Mouse (Mus musculus): ENCODE data around the gene Rpl12. TPM values are rescaled to one million over a fixed set of nuclear protein-coding genes. Genes with fewer than 3 reads are reported as not detected.
"Not testable (repeated sequence)": the region's sequence is repeated elsewhere in the genome, so short reads cannot be mapped to it uniquely, and the experiment has no call there.

The Rpl12 gene
- polyA plus RNA-seq, 1 experiment from 2014 or later, result 108 TPM

DNA sequence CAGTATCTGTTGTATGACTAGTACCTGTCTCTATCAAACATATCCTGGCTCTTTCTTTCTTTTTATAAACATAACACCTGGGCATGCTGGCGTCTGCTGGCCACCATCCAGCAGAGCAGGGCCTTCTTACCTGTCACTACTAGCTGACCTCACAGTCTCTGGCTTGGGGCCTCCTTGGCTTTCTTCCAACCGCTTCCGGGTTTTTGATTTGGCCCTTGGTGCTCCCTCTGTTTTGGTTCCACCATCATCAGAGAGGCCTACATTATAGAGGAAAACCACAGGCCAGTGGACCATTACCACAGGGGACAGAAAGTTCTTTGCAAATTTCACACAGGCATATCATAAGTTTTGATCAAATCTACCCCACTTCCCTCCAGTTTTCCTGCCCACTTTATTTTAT is 28.0 kb downstream of the Rpl12 start:
- no peak for ATAC-seq (ENCODE audit: low FRiP score, low read depth)
- Histone ChIP-seq H3K9me3 (no peaks in the 10 kb centered on the region), H3K27me3 (no peaks in the 10 kb centered on the region), H3K36me3 (no peaks in the 10 kb centered on the region), H3K4me3 (no peak overlapping the region), H3K9ac (replicated peaks) (0 out of 2 replicates have a peak overlapping the region, but pooled peaks have one; percentile 21), H3K4me2 (replicated peaks) (no peak overlapping the region), H3K27ac (replicated peaks) (no peak overlapping the region), H3K4me1 (no peaks in the 10 kb centered on the region)
- WGBS, result 85% methylated on average over 3 of the region's 3 CpGs

DNA sequence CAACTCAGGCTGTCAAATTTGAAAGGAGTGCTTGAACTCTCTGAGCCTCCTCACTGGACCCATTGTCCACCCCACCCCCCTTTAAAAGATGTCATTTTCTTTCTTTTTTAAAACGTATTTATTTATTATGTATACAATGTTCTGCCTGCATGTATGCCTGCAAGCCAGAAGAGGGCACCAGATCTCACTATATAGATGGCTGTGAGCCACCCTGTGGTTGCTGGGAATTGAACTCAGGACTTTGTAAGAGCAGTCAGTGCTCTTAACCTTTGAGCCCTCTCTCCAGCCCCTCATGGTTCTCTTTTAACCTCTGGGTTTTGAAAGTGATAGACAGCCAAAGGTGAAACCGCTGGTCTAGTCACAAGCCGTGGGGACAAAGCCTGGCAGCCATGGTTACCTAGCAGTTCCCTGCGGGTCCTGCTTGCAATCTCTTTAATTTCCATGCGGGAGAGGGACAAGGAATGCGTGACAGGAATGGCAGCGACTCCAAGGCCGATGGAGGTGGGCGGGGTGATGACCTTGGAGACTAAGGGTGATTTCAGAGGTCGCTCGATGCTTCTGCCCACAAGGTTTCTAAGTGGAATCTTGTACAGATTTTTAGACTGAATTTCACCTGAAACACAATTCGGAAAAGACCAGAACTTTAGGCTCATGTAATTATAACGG is 28.9 kb downstream of the Rpl12 start:
- no peaks in the 10 kb centered on the region for H3K9me3 ChIP-seq
- WGBS, result 57% methylated on average over 13 of the region's 13 CpGs
- no peak overlapping the region for H3K9ac ChIP-seq (replicated peaks)
- ATAC-seq (ENCODE audit: low FRiP score, low read depth), result no peak
- no peak overlapping the region for H3K4me3 ChIP-seq
- no peaks in the 10 kb centered on the region for H3K4me1 ChIP-seq
- no peak overlapping the region for H3K27ac ChIP-seq (replicated peaks)
- no peaks in the 10 kb centered on the region for H3K27me3 ChIP-seq
- H3K4me2 ChIP-seq (replicated peaks), result no peak overlapping the region
- H3K36me3 ChIP-seq, result no peaks in the 10 kb centered on the region

DNA sequence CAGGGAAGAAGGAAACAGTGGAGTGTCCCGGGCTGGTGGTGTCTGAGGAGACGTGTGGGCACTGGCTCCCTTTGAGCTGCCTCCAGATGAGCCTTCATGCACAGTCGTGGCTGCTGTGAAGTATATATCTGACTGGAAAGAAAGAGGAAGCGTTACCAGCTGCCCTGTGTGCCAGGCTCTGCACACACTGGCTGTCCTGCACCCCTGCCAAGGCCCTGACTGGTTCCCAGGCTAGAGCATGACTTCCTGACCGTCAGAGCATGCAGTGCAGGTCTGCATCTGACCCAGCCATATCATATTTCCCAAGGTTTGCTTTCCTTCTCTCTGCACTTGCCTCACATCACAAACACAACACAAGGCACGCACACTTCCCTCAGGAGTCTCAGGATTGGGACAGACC is 30.8 kb downstream of the Rpl12 start:
- no peak overlapping the region for H3K9ac ChIP-seq (replicated peaks)
- H3K27me3 ChIP-seq, result no peaks in the 10 kb centered on the region
- H3K27ac ChIP-seq (replicated peaks), result no peak overlapping the region
- no peak for ATAC-seq (ENCODE audit: low FRiP score, low read depth)
- WGBS, result 74% methylated on average over 6 of the region's 6 CpGs
- no peaks in the 10 kb centered on the region for H3K36me3 ChIP-seq
- H3K4me3 ChIP-seq, result no peak overlapping the region
- no peaks in the 10 kb centered on the region for H3K4me1 ChIP-seq
- H3K9me3 ChIP-seq, result no peaks in the 10 kb centered on the region
- H3K4me2 ChIP-seq (replicated peaks), result no peak overlapping the region

DNA sequence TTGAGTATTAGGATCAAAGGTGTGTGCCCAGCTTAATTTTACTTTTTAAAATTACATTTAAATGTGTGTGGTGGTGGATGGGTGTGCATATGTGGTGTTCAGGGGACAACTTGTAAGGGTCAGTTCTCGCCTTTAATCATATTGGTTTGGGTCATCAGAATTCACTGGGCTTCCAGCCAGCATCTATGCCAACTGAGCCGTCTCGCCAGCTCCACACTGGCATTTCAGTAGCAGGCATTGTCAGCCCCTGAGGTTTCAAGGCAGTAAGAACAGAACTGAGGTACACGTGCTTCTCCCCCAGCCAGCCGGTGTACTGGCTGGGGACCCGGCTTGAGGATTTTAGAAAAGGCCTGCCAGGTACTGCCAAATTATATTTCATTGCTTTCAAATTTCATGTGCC is 35.7 kb downstream of the Rpl12 start:
- Histone ChIP-seq H3K4me1 (no peaks in the 10 kb centered on the region), H3K9me3 (no peaks in the 10 kb centered on the region), H3K9ac (replicated peaks) (no peak overlapping the region), H3K27me3 (no peaks in the 10 kb centered on the region), H3K27ac (replicated peaks) (no peak overlapping the region), H3K4me3 (no peak overlapping the region), H3K36me3 (no peaks in the 10 kb centered on the region), H3K4me2 (replicated peaks) (no peak overlapping the region)
- no peak for ATAC-seq (ENCODE audit: low FRiP score, low read depth)
- WGBS, result 72% methylated on average over 6 of the region's 6 CpGs

DNA sequence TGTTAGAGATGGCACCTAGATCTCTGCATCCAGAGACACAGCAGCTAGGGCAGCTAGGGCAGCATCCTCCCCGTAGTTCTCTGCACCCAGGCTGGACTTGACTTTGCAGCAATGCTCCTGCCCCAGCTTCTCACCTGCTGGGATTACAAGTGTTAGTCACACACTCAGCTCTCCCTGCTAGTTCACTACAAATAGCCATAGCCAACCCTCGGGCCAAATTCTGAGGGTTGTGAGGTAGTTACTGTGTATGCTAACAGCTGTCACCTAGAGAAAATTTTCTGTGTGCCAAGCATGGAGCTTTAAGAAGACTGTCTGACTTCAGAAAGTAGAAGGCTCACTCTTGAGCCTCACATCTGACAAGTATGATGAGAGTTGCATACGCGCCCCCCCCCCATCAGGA is 36.4 kb downstream of the Rpl12 start:
- Histone ChIP-seq H3K27me3 (no peaks in the 10 kb centered on the region), H3K27ac (replicated peaks) (no peak overlapping the region), H3K4me1 (no peaks in the 10 kb centered on the region), H3K9ac (replicated peaks) (no peak overlapping the region), H3K9me3 (no peaks in the 10 kb centered on the region), H3K4me3 (no peak overlapping the region), H3K4me2 (replicated peaks) (no peak overlapping the region), H3K36me3 (no peaks in the 10 kb centered on the region)
- WGBS, result 85% methylated on average over 4 of the region's 4 CpGs
- no peak for ATAC-seq (ENCODE audit: low FRiP score, low read depth)

DNA sequence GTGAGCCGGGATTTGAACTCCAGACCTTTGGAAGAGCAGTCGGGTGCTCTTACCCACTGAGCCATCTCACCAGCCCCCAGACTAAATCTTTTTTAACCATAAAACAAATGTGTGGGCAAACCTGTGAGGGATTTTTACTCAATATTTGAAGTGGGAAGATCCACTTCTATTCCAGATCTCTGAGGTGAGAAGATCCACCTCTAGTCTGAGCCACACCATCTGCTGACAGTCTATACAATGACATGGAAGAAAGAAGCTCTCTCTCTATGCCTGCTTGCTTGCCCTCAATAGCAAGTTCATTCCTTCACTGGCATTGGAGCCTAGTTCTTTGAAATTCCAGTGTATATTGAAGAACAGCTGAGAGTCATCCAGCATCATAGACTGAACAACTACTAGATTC is 38.4 kb downstream of the Rpl12 start:
- Histone ChIP-seq H3K9me3 (no peaks in the 10 kb centered on the region), H3K9ac (replicated peaks) (no peak overlapping the region), H3K36me3 (no peaks in the 10 kb centered on the region), H3K27me3 (no peaks in the 10 kb centered on the region), H3K4me2 (replicated peaks) (no peak overlapping the region), H3K27ac (replicated peaks) (no peak overlapping the region), H3K4me3 (no peak overlapping the region), H3K4me1 (no peaks in the 10 kb centered on the region)
- ATAC-seq (ENCODE audit: low FRiP score, low read depth), result no peak
- 85% methylated on average over 2 of the region's 2 CpGs for WGBS

DNA sequence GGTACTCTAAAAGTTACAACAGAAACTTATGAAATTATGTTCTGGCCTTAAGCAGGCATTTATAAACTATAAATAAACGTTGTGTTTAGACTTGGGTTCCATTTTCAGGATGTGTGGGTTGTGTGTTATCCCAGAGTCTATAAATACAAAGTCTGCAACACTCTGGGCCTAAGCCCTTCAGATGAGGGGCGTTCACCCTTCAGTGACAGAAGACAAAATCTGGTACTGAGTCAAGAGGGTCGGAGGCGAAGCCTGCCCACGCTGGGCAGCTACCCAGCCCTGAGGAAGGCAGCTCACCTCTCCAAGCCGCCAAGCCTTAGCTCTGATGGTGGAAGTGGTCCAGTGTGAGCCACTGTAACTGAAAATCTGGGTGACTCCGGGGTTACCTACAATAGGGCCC is 40.8 kb downstream of the Rpl12 start:
- no peaks in the 10 kb centered on the region for H3K27me3 ChIP-seq
- no peak overlapping the region for H3K9ac ChIP-seq (replicated peaks)
- 83% methylated on average over 7 of the region's 7 CpGs for WGBS
- no peak overlapping the region for H3K4me3 ChIP-seq
- H3K4me2 ChIP-seq (replicated peaks), result no peak overlapping the region
- no peaks in the 10 kb centered on the region for H3K36me3 ChIP-seq
- H3K9me3 ChIP-seq, result no peaks in the 10 kb centered on the region
- H3K27ac ChIP-seq (replicated peaks), result no peak overlapping the region
- no peaks in the 10 kb centered on the region for H3K4me1 ChIP-seq
- no peak for ATAC-seq (ENCODE audit: low FRiP score, low read depth)

DNA sequence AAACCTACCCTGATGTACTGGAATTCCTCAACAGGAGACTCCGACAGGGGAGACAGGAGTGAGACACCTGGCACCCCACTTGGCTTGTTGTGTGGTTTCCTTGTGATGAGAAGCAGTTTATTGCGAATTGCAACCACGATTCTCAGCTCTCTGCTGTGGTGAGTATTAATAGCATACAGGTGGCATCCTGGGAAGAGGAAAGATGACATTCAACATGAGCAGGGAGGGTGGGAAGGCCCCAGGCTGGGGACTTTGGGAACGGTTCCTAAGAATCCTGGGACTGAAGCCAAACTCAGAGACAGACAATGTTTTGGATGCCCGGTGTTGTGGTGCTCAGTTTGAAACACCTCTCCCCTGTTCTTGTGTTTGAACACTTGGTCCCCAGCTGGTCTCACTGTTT is 43.7 kb downstream of the Rpl12 start:
- no peak overlapping the region for H3K4me2 ChIP-seq (replicated peaks)
- no peak for ATAC-seq (ENCODE audit: low FRiP score, low read depth)
- WGBS, result 88% methylated on average over 5 of the region's 5 CpGs

DNA sequence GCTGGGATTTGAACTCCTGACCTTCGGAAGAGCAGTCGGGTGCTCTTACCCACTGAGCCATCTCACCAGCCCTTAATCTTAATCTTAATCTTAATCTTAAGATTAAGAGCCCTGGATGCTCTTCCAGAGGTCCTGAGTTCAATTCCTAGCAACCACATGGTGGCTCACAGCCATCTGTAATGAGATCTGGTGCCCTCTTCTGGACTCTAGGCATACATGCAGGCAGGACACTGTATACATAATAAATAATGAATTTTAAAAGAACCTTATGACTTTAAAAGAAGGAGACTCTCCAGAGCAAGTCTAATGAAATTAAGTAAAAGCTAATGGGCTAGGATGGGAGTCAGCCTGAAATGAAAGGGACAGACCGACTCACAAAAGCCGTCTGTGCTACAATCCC is 47.7 kb downstream of the Rpl12 start:
- H3K9me3 ChIP-seq; H3K27ac ChIP-seq (replicated peaks); H3K36me3 ChIP-seq; H3K9ac ChIP-seq (replicated peaks); H3K27me3 ChIP-seq; H3K4me1 ChIP-seq; ATAC-seq (ENCODE audit: low FRiP score, low read depth); H3K4me2 ChIP-seq (replicated peaks); H3K4me3 ChIP-seq: not testable (repeated sequence)
- 86% methylated on average over 4 of the region's 4 CpGs for WGBS

More for the DNA sequence above, 43.7 kb downstream of the Rpl12 start:
- Histone ChIP-seq H3K27me3 (no peaks in the 10 kb centered on the region), H3K9me3 (no peaks in the 10 kb centered on the region), H3K36me3 (no peaks in the 10 kb centered on the region), H3K27ac (replicated peaks) (no peak overlapping the region), H3K4me1 (no peaks in the 10 kb centered on the region), H3K4me3 (no peak overlapping the region), H3K9ac (replicated peaks) (no peak overlapping the region)

DNA sequence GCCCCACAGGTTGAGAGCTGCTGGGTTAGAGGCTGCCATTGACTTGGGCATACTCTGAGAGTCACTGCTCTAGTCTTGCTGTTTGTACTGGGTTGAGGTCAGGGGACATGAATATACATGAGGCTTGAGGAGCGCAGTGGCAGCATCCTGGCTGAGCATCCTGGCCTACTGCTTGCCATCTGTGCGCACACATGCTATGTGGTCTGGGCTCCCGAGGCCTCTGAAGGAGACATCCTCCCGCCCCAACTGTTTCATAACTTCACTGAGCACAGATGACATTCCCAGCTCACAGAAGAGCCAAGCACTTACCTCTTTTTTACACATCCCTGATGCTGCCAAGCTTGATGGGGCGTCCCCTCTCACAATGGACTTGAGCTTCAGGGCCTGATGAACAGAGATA is 53.5 kb downstream of the Rpl12 start:
- Histone ChIP-seq H3K4me1 (no peaks in the 10 kb centered on the region), H3K4me3 (no peak overlapping the region), H3K9ac (replicated peaks) (no peak overlapping the region), H3K36me3 (no peaks in the 10 kb centered on the region), H3K27ac (replicated peaks) (no peak overlapping the region), H3K27me3 (no peaks in the 10 kb centered on the region), H3K4me2 (replicated peaks) (no peak overlapping the region), H3K9me3 (no peaks in the 10 kb centered on the region)
- 59% methylated on average over 5 of the region's 5 CpGs for WGBS
- ATAC-seq (ENCODE audit: low FRiP score, low read depth), result no peak

Other genes starting within 250 kb of the Rpl12 start
- gene Cdk9, start 248.5 kb upstream of the Rpl12 start, polyA plus RNA-seq (2016; fragmentation: Nextera tagmentation; extraction: Ambion mirVana), result 99.3 and 103 TPM in 2 replicates
- 34.6 and 41.1 TPM in 2 replicates for gene Sh2d3c, start 240.5 kb upstream of the Rpl12 start, polyA plus RNA-seq (2016; fragmentation: Nextera tagmentation; extraction: Ambion mirVana)
- 2.8 and 3.5 TPM in 2 replicates for gene 6330409D20Rik, start 220.5 kb upstream of the Rpl12 start, polyA plus RNA-seq (2016; fragmentation: Nextera tagmentation; extraction: Ambion mirVana)
- gene Tor2a, start 204.3 kb upstream of the Rpl12 start, polyA plus RNA-seq (2016; fragmentation: Nextera tagmentation; extraction: Ambion mirVana), result 50.2 and 53.4 TPM in 2 replicates
- gene Ttc16, start 185.9 kb upstream of the Rpl12 start, polyA plus RNA-seq (2016; fragmentation: Nextera tagmentation; extraction: Ambion mirVana), result 0.20 and 0.43 TPM in 2 replicates
- 2.6 and 4.6 TPM in 2 replicates for gene Ptrh1, start 185.8 kb upstream of the Rpl12 start, polyA plus RNA-seq (2016; fragmentation: Nextera tagmentation; extraction: Ambion mirVana)
- 0.64 and 1.3 TPM in 2 replicates for gene Cfap157, start 177.1 kb upstream of the Rpl12 start, polyA plus RNA-seq (2016; fragmentation: Nextera tagmentation; extraction: Ambion mirVana)
- 80.3 and 83.2 TPM in 2 replicates for gene Stxbp1, start 114.3 kb upstream of the Rpl12 start, polyA plus RNA-seq (2016; fragmentation: Nextera tagmentation; extraction: Ambion mirVana)
- 27.0 and 29.1 TPM in 2 replicates for gene Fam129b, start 85.4 kb upstream of the Rpl12 start, polyA plus RNA-seq (2016; fragmentation: Nextera tagmentation; extraction: Ambion mirVana)
- 16.2 and 21.1 TPM in 2 replicates for gene Lrsam1, start 55 bp downstream of the Rpl12 start, polyA plus RNA-seq (2016; fragmentation: Nextera tagmentation; extraction: Ambion mirVana)
- 21.3 and 24.1 TPM in 2 replicates for gene Slc2a8, start 20.5 kb downstream of the Rpl12 start, polyA plus RNA-seq (2016; fragmentation: Nextera tagmentation; extraction: Ambion mirVana)
- gene Garnl3, start 170.1 kb downstream of the Rpl12 start, polyA plus RNA-seq (2016; fragmentation: Nextera tagmentation; extraction: Ambion mirVana), result 15.6 and 16.6 TPM in 2 replicates

All from midbrain, embryonic 12.5 days (tissue).